Mouse (Mus musculus) embryonic fibroblast, embryonic 13.5 days (primary cell): ENCODE data around the gene 2310011J03Rik.

Experiments
- CTCF ChIP-seq: IDR thresholded peaks from 2 replicates; pipeline ENCODE4 v1.5.1; 2011; ENCODE audit warnings: mild to moderate bottlenecking, control low read depth, low read length, moderate library complexity, borderline replicate concordance; ENCODE audit not compliant: insufficient read depth
- POLR2A ChIP-seq: IDR thresholded peaks from 2 replicates; pipeline ENCODE4 v1.6.1; 2011; ENCODE audit warnings: low read depth, mild to moderate bottlenecking, control low read depth, low read length, moderate library complexity

DNA sequence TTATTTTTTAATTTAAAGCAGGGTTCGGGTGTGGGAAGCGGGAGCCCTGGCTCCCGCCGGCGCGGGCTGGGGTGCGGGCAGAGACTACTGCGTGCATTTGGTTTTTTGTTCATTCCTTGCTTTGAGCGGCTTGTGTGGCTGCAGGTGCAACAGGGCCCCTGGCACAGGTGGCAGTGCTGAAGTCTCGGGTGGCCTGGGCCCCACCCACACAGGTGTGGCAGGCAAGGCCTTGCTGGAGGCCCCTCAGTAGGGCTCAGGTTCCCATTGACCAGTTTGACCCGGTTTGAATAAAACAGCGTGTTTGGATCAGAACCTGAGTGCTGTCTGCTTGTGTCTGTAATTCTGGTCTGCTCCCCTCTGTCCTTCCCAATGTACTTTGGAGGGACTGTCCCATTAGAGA lies 32.2 kb downstream of the 2310011J03Rik start:
- TF ChIP-seq CTCF (no peak), POLR2A (no peak)
